Mouse (Mus musculus): ENCODE data around the gene Rcn2.
"Not testable (repeated sequence)": the region's sequence is repeated elsewhere in the genome, so short reads cannot be mapped to it uniquely, and the experiment has no call there.

Gene Rcn2

GRCm38 (mm10) chr9:56041372-56042180, at the start of gene Rcn2:
Gene Rcn2, plus strand, starts transcription at chr9:56041845.
- DNase-seq, result peak; percentile 93

GRCm38 (mm10) chr9:56004679-56005078, 37.0 kb upstream of the Rcn2 start:
- DNase-seq, result not testable (repeated sequence)

- no peak for DNase-seq
These were observed 31.2 kb upstream of the Rcn2 start, which contains the start of gene 4930563M21Rik for GRCm38 (mm10) chr9:56010450-56010849. Gene 4930563M21Rik, minus strand, starts transcription at chr9:56010550.

GRCm38 (mm10) chr9:56024772-56025171, 16.9 kb upstream of the Rcn2 start:
- DNase-seq, result no peak

- no peak for DNase-seq
These were observed 14.4 kb upstream of the Rcn2 start for GRCm38 (mm10) chr9:56027292-56027691.

GRCm38 (mm10) chr9:56032219-56032618, 9.4 kb upstream of the Rcn2 start:
- no peak for DNase-seq

- DNase-seq, result no peak
These were observed 556 bp downstream of the Rcn2 start for GRCm38 (mm10) chr9:56042181-56042621.

GRCm38 (mm10) chr9:56053796-56054195, 12.2 kb downstream of the Rcn2 start:
- no peak for DNase-seq

- DNase-seq, result no peak
These were observed 14.5 kb downstream of the Rcn2 start for GRCm38 (mm10) chr9:56056147-56056546.

- DNase-seq, result no peak
These were observed 20.7 kb downstream of the Rcn2 start for GRCm38 (mm10) chr9:56062336-56062735.

GRCm38 (mm10) chr9:56065011-56065410, 23.4 kb downstream of the Rcn2 start:
- no peak for DNase-seq

- no peak for DNase-seq
These were observed 26.3 kb downstream of the Rcn2 start for GRCm38 (mm10) chr9:56067964-56068363.

GRCm38 (mm10) chr9:56068630-56069029, 27.0 kb downstream of the Rcn2 start:
- DNase-seq, result no peak

- no peak for DNase-seq
These were observed 31.2 kb downstream of the Rcn2 start for GRCm38 (mm10) chr9:56072861-56073260.

GRCm38 (mm10) chr9:56074863-56075262, 33.2 kb downstream of the Rcn2 start:
- DNase-seq, result no peak

- DNase-seq, result peak; percentile 45
These were observed 33.6 kb downstream of the Rcn2 start for GRCm38 (mm10) chr9:56075264-56075663.

GRCm38 (mm10) chr9:56075901-56076620, 34.4 kb downstream of the Rcn2 start:
- no peak for DNase-seq

- no peak for DNase-seq
These were observed 37.9 kb downstream of the Rcn2 start for GRCm38 (mm10) chr9:56079587-56079986.

- no peak for DNase-seq
These were observed 44.9 kb downstream of the Rcn2 start for GRCm38 (mm10) chr9:56086524-56086923.

GRCm38 (mm10) chr9:56089778-56090520, 48.3 kb downstream of the Rcn2 start, which contains the start of gene Pstpip1:
Gene Pstpip1, plus strand, starts transcription at chr9:56089962.
- peak; percentile 29 for DNase-seq

GRCm38 (mm10) chr9:56090546-56091225, 49.0 kb downstream of the Rcn2 start:
- DNase-seq, result no peak

GRCm38 (mm10) chr9:56092102-56092501, 50.5 kb downstream of the Rcn2 start:
- DNase-seq, result no peak

Data from cerebellum, adult 11-12 months (tissue).